Mouse (Mus musculus) ZHBTc4 (cell line): ENCODE data around the gene Fras1.
A peak's percentile ranks its signal among the peaks of the same experiment; 100 is the strongest.

Source experiments
- DNase-seq: peaks from one replicate; pipeline ENCODE4 v3.0.0-alpha.2; 2011; ENCODE audit warnings: low read depth, low spot score

Fras1 gene

DNA sequence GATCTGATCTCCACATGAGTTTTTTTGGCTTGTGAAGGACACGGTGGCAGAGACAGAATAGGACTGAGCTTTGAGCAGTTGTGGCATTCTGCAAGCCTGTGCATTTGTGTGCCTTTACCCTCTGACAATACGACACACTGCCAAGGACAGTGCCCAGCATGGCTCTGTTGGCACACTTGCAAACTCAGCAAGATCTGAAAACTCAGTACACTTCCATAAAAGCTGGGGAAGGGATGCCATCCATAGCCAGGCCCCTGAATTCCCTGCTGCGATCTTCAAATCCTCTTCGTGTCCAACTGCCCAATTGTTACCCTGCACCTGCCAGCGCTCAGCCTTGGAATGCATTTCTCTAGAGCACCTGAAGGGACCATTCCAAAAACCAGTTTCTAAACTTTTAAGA lies 411.3 kb downstream of the Fras1 start:
- DNase-seq, result no peak

GRCm38 (mm10) chr5:96792422-96792821 lies 418.7 kb downstream of the Fras1 start:
- DNase-seq, result peak; percentile 59

- peak; percentile 93 for DNase-seq
These were observed 419.4 kb downstream of the Fras1 start, which contains the start of gene Anxa3 for GRCm38 (mm10) chr5:96792936-96793718. TSS of gene Anxa3 (plus strand) at chr5:96793339.

DNA sequence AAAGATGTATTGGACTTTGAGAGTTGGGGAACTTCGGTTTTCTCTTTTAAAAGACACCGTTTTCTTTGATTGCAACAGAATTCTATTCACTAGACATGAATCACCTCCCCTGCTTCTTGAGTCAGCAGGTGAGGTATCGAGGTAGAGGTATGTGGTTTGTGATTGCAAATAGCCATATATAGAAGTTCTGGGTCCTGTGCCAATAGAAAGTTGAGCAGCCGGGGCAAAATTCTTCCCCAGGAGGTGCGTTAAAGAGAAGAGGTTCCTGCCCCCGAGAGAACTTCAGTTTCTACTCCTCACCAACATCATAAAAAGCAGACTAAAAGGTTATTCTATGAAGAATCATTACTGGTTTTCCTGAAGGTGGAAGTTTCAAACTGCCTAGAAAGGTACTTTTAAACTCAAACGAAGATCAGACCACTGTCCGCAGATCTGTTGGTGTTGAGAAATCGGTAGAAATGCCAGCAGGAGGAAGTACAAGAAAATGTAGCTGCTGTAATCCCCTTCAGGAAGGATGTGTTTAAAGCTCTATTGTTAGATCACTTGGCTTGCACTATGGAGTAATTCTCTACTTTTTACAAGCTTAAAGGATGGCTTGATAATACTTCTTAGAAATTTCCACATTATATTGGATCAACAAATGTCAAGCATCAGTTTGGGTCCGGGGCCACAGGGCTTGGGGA lies 420.3 kb downstream of the Fras1 start:
- no peak for DNase-seq

DNA sequence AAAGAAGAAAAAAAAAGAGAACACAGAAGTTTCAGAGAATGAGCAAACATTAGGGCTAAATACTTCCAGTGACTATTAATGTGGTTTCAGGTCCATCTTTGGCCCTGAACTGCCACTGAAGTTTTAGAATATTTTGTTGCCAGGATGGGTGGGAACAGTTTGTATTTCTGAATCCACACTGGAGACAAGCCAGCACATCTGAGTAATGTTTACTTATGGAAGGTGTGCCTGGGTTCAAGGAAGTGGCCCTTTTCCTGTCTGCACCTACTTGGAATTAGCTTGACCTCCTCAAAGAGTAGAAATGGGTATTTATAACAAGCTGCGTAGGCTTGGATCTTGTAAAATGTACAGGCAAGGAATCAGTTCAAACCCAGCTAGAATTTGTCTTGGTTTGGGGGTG lies 422.0 kb downstream of the Fras1 start:
- DNase-seq, result no peak

DNA sequence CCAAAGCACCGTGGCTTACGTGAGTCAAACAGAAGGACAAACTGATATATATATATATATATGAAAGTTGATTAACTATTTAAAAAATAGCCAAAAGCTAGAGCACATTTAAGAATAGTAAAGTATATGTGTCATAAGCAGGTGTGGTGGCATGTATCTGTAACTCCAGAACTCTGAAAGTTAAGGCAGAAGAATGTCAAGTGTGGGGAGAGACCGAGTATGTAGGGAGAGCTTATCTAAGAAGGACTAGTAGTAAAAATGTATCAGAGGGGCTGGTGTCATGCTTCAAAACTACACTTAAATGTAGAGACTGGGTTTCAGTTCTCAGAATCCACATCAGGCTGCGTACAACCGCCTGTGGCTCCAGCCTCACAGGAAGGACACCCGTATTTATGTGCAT lies 423.7 kb downstream of the Fras1 start:
- DNase-seq, result no peak

DNA sequence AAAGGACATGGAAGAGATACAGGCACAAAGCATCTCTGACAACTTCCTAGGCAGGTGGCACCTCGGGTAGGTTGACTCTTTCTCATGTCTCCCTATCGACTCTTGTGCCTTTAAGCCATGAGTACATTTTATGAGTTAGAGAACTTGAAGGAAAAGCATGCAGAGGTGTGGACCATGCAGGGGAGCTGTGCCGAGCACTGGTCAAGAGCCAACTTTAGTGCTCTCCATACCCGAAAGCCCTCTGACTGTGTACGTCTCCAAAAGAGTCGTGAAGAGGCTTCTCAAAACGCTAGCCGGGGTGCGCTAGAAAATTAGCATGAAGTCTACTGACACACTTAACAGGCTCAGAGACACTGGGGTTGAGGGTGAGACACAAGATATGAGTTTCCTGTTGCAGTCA lies 425.4 kb downstream of the Fras1 start:
- DNase-seq, result no peak

- DNase-seq, result no peak
These were observed 426.2 kb downstream of the Fras1 start for GRCm38 (mm10) chr5:96799969-96800368.

DNA sequence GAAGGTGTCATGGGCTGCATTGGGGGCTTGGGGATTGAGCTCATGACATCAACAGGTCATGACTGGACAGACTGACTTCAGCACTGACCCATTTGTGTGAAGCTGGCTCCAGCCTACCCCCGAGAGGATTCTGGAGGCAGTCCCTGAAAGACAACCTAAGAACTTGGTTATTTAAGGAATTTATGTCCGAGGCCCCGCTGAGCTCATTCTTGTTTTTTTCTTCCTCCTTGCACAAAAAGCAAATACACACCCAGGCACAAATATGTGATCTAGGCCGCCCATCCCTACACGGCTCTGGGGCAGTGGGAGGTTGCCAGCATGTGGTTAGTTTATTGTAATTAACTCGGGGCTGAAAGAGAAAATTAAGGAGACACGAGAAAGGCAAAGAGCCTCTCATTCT lies 428.4 kb downstream of the Fras1 start:
- DNase-seq, result peak; percentile 77

GRCm38 (mm10) chr5:96803091-96803490 lies 429.3 kb downstream of the Fras1 start:
- DNase-seq, result peak; percentile 33

DNA sequence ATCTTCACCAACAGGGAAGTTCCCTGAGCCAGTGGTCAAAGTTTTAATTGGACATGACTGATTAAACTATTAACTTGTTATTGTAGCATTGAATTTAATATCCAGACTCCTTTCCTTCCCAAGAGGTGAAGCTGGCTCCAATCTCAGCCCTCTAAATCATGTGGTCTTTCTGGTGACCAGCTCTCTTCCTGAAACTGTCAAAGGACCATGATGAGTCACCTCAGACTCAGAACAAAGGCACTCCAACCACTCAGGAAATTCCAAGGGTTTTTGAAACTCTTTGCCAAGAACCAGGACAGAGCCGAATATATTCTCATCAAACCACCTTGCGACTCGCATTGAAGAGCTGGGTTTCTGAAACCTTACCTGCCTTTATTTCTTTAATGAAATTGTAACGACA lies 430.5 kb downstream of the Fras1 start:
- no peak for DNase-seq

DNA sequence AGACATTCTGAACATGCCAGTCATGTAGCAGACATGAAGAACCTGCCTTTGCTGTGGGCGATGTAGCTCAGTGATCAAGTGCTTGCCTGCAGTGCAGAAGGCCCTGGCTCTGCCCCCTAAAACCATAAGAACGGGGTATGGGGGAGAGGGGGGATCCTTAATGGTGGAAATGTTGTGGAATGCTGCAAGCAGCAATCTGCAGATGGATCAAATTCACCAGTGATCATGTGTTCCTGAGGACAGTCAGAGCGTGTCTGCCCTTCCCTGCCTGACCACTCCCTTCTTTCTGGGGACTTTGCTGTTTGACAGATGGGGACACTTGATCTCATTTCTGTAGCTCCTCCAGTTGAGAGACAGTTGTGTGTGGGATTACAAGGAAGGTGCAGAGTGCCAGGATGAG lies 431.1 kb downstream of the Fras1 start:
- no peak for DNase-seq

- DNase-seq, result peak; percentile 50
These were observed 436.9 kb downstream of the Fras1 start for GRCm38 (mm10) chr5:96810620-96811019.

DNA sequence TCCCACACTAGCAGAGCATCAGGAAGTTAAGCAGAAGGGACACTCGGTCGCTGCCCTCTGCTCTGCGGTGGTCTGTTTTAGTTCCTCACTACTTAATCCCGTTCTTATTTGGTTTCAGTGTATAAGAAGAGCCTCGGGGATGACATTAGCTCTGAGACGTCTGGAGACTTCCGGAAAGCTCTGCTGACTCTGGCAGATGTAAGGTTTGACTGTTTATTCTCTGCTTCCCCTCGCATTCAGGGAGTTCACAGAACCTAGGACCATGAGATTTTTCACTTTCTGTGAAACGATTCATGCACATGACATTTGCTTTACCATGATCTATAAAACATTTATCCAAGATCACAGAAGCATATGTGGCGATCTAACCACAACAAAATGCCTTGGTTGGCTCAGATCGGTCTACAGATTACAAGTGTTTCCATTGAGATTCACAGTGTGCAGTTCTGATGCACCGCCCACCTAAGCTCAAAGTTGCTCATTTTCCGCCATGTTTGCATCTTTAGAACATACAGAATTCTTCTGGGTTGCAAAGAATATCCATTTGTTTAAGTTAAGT lies 451.1 kb downstream of the Fras1 start:
- DNase-seq, result no peak

DNA sequence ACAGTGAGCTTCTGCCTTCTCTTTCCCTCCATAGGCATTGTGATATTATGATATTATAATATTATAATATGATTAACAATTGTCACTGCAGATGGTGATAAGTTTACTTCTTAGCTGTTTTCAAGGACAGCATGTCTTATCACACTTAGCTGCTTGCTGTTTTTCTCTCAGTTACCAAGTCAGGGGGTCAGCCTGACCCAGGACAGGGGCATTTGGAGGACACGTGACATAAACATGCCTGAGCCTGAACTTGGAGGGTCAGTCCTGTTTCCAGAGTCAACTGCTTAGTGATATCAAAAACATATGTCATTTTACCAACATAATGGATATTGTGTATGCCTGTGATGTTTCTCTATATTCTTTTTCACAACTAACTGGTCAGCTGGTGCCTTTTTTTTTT lies 453.4 kb downstream of the Fras1 start:
- no peak for DNase-seq
